Mouse (Mus musculus) stomach, postnatal 0 days (tissue): ENCODE measurements at regions not wholly inside any gene's neighbourhood (a gene's known extent, or its start where the extent isn't known, plus 50 kb on each side); places are given as distances from the start of the nearest gene placed in this dataset.
A peak's percentile ranks its signal among the peaks of the same experiment; 100 is the strongest.

Source experiments
- ATAC-seq: fragments of 200-750 bp; cut with Nextera tagmentation; 2 replicates; pipeline ENCODE4 v1.8.0; 2017; ENCODE audit not compliant: low FRiP score, low TSS enrichment
- DNase-seq: peaks from one replicate; pipeline ENCODE4 v3.0.0-alpha.2; 2016; ENCODE audit warnings: low spot score
- H3K27ac ChIP-seq: fragments of 300-500 bp; sonication (generic); replicated peaks from 2 replicates; pipeline ENCODE4 v1.5.1; 2014; ENCODE audit warnings: mild to moderate bottlenecking, control low read depth
- H3K27me3 ChIP-seq: fragments of 300-500 bp; sonication (generic); 2 replicates; pipeline ENCODE4 v1.6.1; 2014; ENCODE audit warnings: low read length; ENCODE audit not compliant: control insufficient read depth, insufficient read depth
- H3K36me3 ChIP-seq: fragments of 300-500 bp; sonication (generic); 2 replicates; pipeline ENCODE4 v1.6.1; 2014; ENCODE audit warnings: low read length, mixed read lengths; ENCODE audit not compliant: control insufficient read depth, insufficient read depth
- H3K4me1 ChIP-seq: fragments of 300-500 bp; sonication (generic); replicated peaks from 2 replicates; pipeline ENCODE4 v1.6.1; 2014; ENCODE audit warnings: antibody characterized with exemption; ENCODE audit not compliant: control insufficient read depth, insufficient read depth
- H3K4me2 ChIP-seq: fragments of 300-500 bp; sonication (generic); replicated peaks from 2 replicates; pipeline ENCODE4 v1.6.1; 2014; ENCODE audit warnings: low read depth, mild to moderate bottlenecking, control low read depth, moderate library complexity
- H3K4me3 ChIP-seq: fragments of 300-500 bp; sonication (generic); 2 replicates; pipeline ENCODE4 v1.5.1; 2014; ENCODE audit warnings: low read depth, low read length, control low read depth
- H3K9ac ChIP-seq: fragments of 300-500 bp; sonication (generic); 2 replicates; pipeline ENCODE4 v1.6.1; 2014; ENCODE audit warnings: mild to moderate bottlenecking, low read length, control low read depth, mixed read lengths
- H3K9me3 ChIP-seq: fragments of 300-500 bp; sonication (generic); 2 replicates; pipeline ENCODE4 v1.6.1; 2016; ENCODE audit warnings: low read length; ENCODE audit not compliant: control insufficient read depth
- CTCF ChIP-seq: IDR thresholded peaks from 2 replicates; pipeline ENCODE4 v1.5.1; 2016; ENCODE audit warnings: antibody characterized with exemption, low read depth, mild to moderate bottlenecking, moderate library complexity
- EP300 ChIP-seq: optimal IDR thresholded peaks from 2 replicates; pipeline ENCODE3; 2016; ENCODE audit warnings: antibody characterized with exemption
- WGBS: fragments of 180-500 bp; shearing (Covaris S2); extraction: QIAGEN DNeasy Blood & Tissue Kit; methylation state at CpG from one replicate; pipeline ENCODE4 v1.1.7; 2014; 5-methylcytosine and 5-hydroxymethylcytosine counted together

GRCm38 (mm10) chr13:99118901-99119300, 65.7 kb upstream of the Zfp366 start:
- H3K27me3 ChIP-seq: no peaks in the 10 kb centered on the region
- TF ChIP-seq EP300: no peak
- no peak for TF ChIP-seq CTCF

DNA sequence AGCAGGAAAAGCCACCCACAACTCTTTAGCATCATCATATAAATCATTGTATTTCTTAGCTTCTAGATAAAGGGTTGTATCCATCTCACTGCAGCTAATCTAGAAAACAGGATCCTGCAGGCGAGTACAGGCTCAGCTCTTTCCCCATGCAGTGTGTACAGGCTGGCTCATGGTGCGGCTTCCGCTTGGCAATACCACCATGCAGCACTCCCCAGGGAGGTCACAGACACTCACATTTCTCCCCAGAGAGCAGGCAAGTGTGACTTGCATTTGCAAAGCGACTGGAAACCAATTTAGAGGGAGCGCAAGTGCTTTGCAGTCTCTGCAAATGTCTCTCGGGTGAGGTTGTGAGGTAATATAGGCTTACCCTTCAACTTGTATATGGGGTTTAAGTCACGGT, 69.1 kb upstream of the Zfp366 start:
- Histone ChIP-seq H3K4me2 (no peak overlapping the region), H3K9me3 (no peaks in the 10 kb centered on the region), H3K27me3 (no peaks in the 10 kb centered on the region), H3K27ac (no peak overlapping the region), H3K4me1 (no peaks in the 10 kb centered on the region), H3K9ac (no peak overlapping the region), H3K4me3 (no peak overlapping the region), H3K36me3 (no peaks in the 10 kb centered on the region)
- TF ChIP-seq CTCF (no peak), EP300 (no peak)
- WGBS: 77% methylated on average over 7 of the region's 7 CpGs
- ATAC-seq (no peak), DNase-seq (no peak)

More at GRCm38 (mm10) chr13:99118901-99119300, 65.7 kb upstream of the Zfp366 start:
- ATAC-seq: no peak
- Histone ChIP-seq H3K4me2 (no peak overlapping the region), H3K36me3 (no peaks in the 10 kb centered on the region), H3K27ac (no peak overlapping the region), H3K9me3 (no peaks in the 10 kb centered on the region), H3K4me3 (no peak overlapping the region), H3K9ac (no peak overlapping the region), H3K4me1 (no peaks in the 10 kb centered on the region)
- DNase-seq: no peak
- WGBS: 63% methylated on average over 7 of the region's 7 CpGs

GRCm38 (mm10) chr13:99114565-99114964, 70.1 kb upstream of the Zfp366 start:
- no peaks in the 10 kb centered on the region for H3K27me3 ChIP-seq
- no peak overlapping the region for H3K9ac ChIP-seq
- no peak overlapping the region for H3K27ac ChIP-seq
- H3K36me3 ChIP-seq: no peaks in the 10 kb centered on the region
- 25% methylated on average over 3 of the region's 3 CpGs for WGBS
- no peaks in the 10 kb centered on the region for H3K4me1 ChIP-seq
- no peaks in the 10 kb centered on the region for H3K9me3 ChIP-seq
- ATAC-seq: no peak
- H3K4me3 ChIP-seq: no peak overlapping the region
- TF ChIP-seq CTCF: no peak
- TF ChIP-seq EP300: no peak
- peak; percentile 23 for DNase-seq
- H3K4me2 ChIP-seq: no peak overlapping the region

- no peak for TF ChIP-seq EP300
- no peak for TF ChIP-seq CTCF
- Histone ChIP-seq H3K9me3 (no peaks in the 10 kb centered on the region), H3K4me3 (no peak overlapping the region), H3K27ac (no peak overlapping the region), H3K4me1 (no peaks in the 10 kb centered on the region), H3K36me3 (no peaks in the 10 kb centered on the region), H3K4me2 (no peak overlapping the region), H3K9ac (no peak overlapping the region), H3K27me3 (no peaks in the 10 kb centered on the region)
- ATAC-seq (no peak), DNase-seq (no peak)
- 61% methylated on average over 1 of the region's 1 CpGs for WGBS
Observed at GRCm38 (mm10) chr13:99111736-99112386, 72.8 kb upstream of the Zfp366 start.

DNA sequence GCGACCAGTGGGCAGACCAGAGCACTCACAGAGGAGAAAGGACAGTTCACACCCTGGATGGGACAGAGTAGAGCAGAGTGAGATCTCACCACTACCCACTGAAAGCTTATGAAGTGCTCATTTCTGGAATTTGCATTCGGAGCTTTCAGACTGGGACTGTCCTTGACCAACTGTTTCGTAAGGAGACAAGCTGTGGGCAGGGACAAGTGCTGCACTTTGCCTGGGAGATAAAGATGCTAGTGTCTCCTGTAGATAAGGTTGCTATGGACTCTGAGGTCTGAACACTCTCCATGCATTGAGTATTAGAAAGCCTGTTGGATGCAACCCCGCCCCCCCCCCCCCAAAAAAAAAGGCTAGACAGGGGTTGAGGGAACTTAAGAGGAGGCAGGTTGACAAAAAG, 76.6 kb upstream of the Zfp366 start:
- Histone ChIP-seq H3K4me3 (no peak overlapping the region), H3K4me2 (no peak overlapping the region), H3K36me3 (no peaks in the 10 kb centered on the region), H3K9ac (no peak overlapping the region), H3K27ac (no peak overlapping the region), H3K4me1 (no peaks in the 10 kb centered on the region), H3K27me3 (no peaks in the 10 kb centered on the region), H3K9me3 (no peaks in the 10 kb centered on the region)
- DNase-seq (no peak), ATAC-seq (no peak)
- no peak for TF ChIP-seq EP300
- TF ChIP-seq CTCF: no peak
- WGBS: 69% methylated on average over 4 of the region's 4 CpGs

DNA sequence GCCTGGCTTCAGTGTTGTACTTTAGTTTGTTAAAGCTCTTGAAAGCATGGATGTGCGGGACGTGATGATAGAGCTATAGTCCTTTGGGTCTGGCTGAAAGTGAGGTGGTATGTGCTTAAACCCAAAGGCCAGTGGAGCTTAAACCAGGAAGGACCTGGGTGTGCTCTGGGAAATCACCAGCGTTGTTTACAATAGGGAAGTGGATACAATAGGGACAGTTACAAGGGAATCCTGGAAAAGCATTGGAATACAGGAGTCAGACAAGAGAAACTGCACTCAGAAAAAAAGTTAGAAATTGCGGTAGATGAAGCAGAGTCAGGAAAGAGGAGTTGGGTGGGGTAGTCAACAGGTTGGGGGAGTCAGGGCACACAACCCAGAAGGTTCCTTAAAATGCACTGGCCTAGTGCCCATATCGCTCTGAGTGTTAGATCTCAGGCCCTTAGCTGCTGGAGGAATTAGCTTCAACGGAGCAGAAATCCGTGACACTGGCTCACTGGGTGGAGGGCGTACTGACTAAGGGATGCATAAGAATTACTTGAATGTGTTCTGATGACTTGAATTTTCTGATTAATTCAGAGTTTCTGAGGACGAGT, 82.4 kb upstream of the Zfp366 start:
- no peak overlapping the region for H3K27ac ChIP-seq
- no peaks in the 10 kb centered on the region for H3K9me3 ChIP-seq
- ATAC-seq (no peak), DNase-seq (no peak)
- no peaks in the 10 kb centered on the region for H3K27me3 ChIP-seq
- WGBS: 84% methylated on average over 9 of the region's 9 CpGs
- H3K4me3 ChIP-seq: no peak overlapping the region
- H3K4me1 ChIP-seq: no peaks in the 10 kb centered on the region
- H3K4me2 ChIP-seq: no peak overlapping the region
- no peak overlapping the region for H3K9ac ChIP-seq
- TF ChIP-seq EP300: no peak
- no peak for TF ChIP-seq CTCF
- no peaks in the 10 kb centered on the region for H3K36me3 ChIP-seq
